ENCODE assay signal across 8 mouse cellular contexts in the genomic region with DNA sequence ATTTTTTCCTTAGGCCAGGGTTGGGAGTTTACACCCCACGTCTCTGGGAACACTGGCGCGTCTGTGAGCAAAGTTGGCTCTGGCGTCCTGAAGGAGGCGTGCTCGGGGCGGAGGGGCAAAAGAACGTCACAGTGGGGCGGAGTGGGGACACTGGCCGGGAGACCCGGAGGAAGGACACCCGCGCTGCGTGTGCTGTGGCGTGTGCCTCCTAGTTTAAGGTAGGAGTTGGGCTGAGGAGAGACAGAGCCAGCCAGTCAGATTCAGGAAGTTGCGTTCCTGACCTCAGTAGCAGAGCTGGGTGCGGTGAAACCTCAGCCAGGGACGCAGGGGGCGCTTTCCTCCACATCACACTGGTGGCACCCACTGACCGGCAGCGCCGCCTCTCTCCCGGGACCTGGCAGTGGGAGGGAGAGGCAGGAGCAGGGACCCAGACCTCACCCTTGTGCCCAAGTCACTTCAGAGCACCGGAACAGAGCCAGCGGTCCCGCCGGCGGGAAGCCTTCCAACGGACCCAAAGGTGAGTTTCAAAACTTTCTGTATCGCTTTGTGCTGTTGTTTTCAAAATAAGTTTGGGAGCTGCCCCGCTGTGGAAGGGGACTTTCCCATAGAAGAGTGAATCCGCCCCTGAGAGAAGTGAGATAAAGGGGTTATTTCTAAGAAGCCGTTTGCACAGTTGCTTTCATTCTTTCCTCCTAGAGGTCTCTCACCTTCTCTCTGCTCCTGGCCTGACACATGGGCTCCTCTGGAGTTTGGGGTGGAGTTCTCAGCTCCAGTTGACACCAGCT. TPM values are rescaled to one million over a fixed set of nuclear protein-coding genes. Genes with fewer than 3 reads are reported as not detected.
A peak's percentile ranks its signal among the peaks of the same experiment; 100 is the strongest.
DNase-seq lines count a peak whose midpoint lies in the region; ATAC-seq and TF ChIP-seq lines count a peak whose summit lies in the region.

A gene (plus strand): TSS at position 146 of the 785 bp plus-strand sequence.

- 6% methylated on average over 33 of the region's 33 CpGs for WGBS in hindbrain, embryonic 14.5 days
- under 1% methylated on average over 33 of the region's 33 CpGs for WGBS in liver, adult 2 months
- 5% methylated on average over 33 of the region's 33 CpGs for WGBS in midbrain, postnatal 0 days
- WGBS in stomach, embryonic 14.5 days: 3% methylated on average over 33 of the region's 33 CpGs

- H3K9me3 ChIP-seq in hindbrain, embryonic 14.5 days (ENCODE audit: control insufficient read depth, low read length): no peaks in the 10 kb centered on the region
- H3K9me3 ChIP-seq in midbrain, postnatal 0 days (ENCODE audit: low read length): no peaks in the 10 kb centered on the region
- no peaks in the 10 kb centered on the region for H3K9me3 ChIP-seq in stomach, embryonic 14.5 days (ENCODE audit: control insufficient read depth, low read depth, low read length)

- H3K4me2 ChIP-seq in hindbrain, embryonic 14.5 days (replicated peaks): peak within 1 kb of the TSS; percentile 46
- peak within 1 kb of the TSS; percentile 58 for H3K4me2 ChIP-seq in midbrain, postnatal 0 days (ENCODE audit: low read depth, low read length, poor library complexity, severe bottlenecking)
- H3K4me2 ChIP-seq in stomach, embryonic 14.5 days (replicated peaks; ENCODE audit: low read depth, low read length): peak within 1 kb of the TSS; percentile 79

- intact Hi-C loops in gastrocnemius, adult 2 months (cut with DNase I): no loop called here

- peaks cover 15% of the 10 kb centered on the region; the same call in 1 of the 2 replicates for H3K79me2 ChIP-seq in liver, adult 2 months (ENCODE audit: control insufficient read depth, insufficient read depth, low read length)

- TF ChIP-seq POLR2A in liver, adult 2 months (IDR thresholded peaks at IDR 0.05; ENCODE audit: extremely low read depth, insufficient read depth, low read length): peak; percentile 68

- no peak for ATAC-seq in hindbrain, embryonic 14.5 days (ENCODE audit: low FRiP score)
- ATAC-seq in midbrain, postnatal 0 days (ENCODE audit: low FRiP score): no peak
- ATAC-seq in stomach, embryonic 14.5 days (ENCODE audit: insufficient number of reproducible peaks, insufficient read depth, low FRiP score, low read depth): peak; percentile 81

- no peaks in the 10 kb centered on the region for H3K36me3 ChIP-seq in hindbrain, embryonic 14.5 days (replicated peaks; ENCODE audit: control insufficient read depth, insufficient read depth)
- H3K36me3 ChIP-seq in liver, adult 2 months (ENCODE audit: control insufficient read depth, insufficient read depth, low read length): no peaks in the 10 kb centered on the region
- H3K36me3 ChIP-seq in midbrain, postnatal 0 days (ENCODE audit: insufficient read depth, low read length): no peaks in the 10 kb centered on the region
- no peaks in the 10 kb centered on the region for H3K36me3 ChIP-seq in stomach, embryonic 14.5 days (ENCODE audit: control insufficient read depth, insufficient read depth, low read length)

- H3K27ac ChIP-seq in gastrocnemius, adult 2 months: peak within 1 kb of the TSS; percentile 91
- H3K27ac ChIP-seq in hindbrain, embryonic 14.5 days: no peak within 1 kb of the TSS
- peak within 1 kb of the TSS; percentile 98 for H3K27ac ChIP-seq in liver, adult 2 months (replicated peaks; ENCODE audit: insufficient read depth, low read depth, low read length)
- no peak within 1 kb of the TSS for H3K27ac ChIP-seq in midbrain, postnatal 0 days (ENCODE audit: low read depth, low read length)
- no peak within 1 kb of the TSS for H3K27ac ChIP-seq in stomach, embryonic 14.5 days (ENCODE audit: low read length)

- H3K9ac ChIP-seq in hindbrain, embryonic 14.5 days: 0 out of 2 replicates have a peak within 1 kb of the TSS, but pooled peaks have one; percentile 14
- peak within 1 kb of the TSS; percentile 89 for H3K9ac ChIP-seq in liver, adult 2 months (ENCODE audit: low read depth, low read length)
- H3K9ac ChIP-seq in midbrain, postnatal 0 days (replicated peaks; ENCODE audit: low read length, poor library complexity, severe bottlenecking): no peak within 1 kb of the TSS
- peak within 1 kb of the TSS; percentile 36; the same call in 1 of the 2 replicates for H3K9ac ChIP-seq in stomach, embryonic 14.5 days (replicated peaks; ENCODE audit: low read depth, low read length)

- H3K4me3 ChIP-seq in gastrocnemius, adult 2 months: peak within 1 kb of the TSS; percentile 83
- H3K4me3 ChIP-seq in hindbrain, embryonic 14.5 days (replicated peaks; ENCODE audit: low read length): peak within 1 kb of the TSS; percentile 23
- H3K4me3 ChIP-seq in liver, adult 2 months (ENCODE audit: insufficient read depth, low read depth, low read length): peak within 1 kb of the TSS; percentile 75
- peak within 1 kb of the TSS; percentile 34 for H3K4me3 ChIP-seq in midbrain, postnatal 0 days (ENCODE audit: low read depth, low read length)
- H3K4me3 ChIP-seq in stomach, embryonic 14.5 days (ENCODE audit: low read depth, low read length): peak within 1 kb of the TSS; percentile 26

- no peaks in the 10 kb centered on the region for H3K4me1 ChIP-seq in hindbrain, embryonic 14.5 days (replicated peaks; ENCODE audit: control insufficient read depth, insufficient read depth, low read length)
- peaks cover 21% of the 10 kb centered on the region for H3K4me1 ChIP-seq in liver, adult 2 months (ENCODE audit: control insufficient read depth, insufficient read depth, low read length)
- no peaks in the 10 kb centered on the region for H3K4me1 ChIP-seq in midbrain, postnatal 0 days (ENCODE audit: insufficient read depth, low read length)
- peaks cover 6% of the 10 kb centered on the region; the same call in 1 of the 2 replicates for H3K4me1 ChIP-seq in stomach, embryonic 14.5 days (ENCODE audit: control insufficient read depth, insufficient read depth, low read length)

- peak; percentile 51 for TF ChIP-seq CTCF in gastrocnemius, adult 2 months (IDR thresholded peaks at IDR 0.05)
- peak; percentile 62 for TF ChIP-seq CTCF in liver, adult 2 months (IDR thresholded peaks at IDR 0.05; ENCODE audit: low read depth, low read length)
- peak; percentile 44 for TF ChIP-seq CTCF in midbrain, postnatal 0 days (IDR thresholded peaks at IDR 0.05)

- H3K27me3 ChIP-seq in hindbrain, embryonic 14.5 days (ENCODE audit: control insufficient read depth, insufficient read depth, low read length): no peaks in the 10 kb centered on the region
- no peaks in the 10 kb centered on the region for H3K27me3 ChIP-seq in liver, adult 2 months (ENCODE audit: control insufficient read depth, insufficient read depth, low read length)
- no peaks in the 10 kb centered on the region for H3K27me3 ChIP-seq in midbrain, postnatal 0 days (ENCODE audit: insufficient read depth, low read length)
- no peaks in the 10 kb centered on the region for H3K27me3 ChIP-seq in stomach, embryonic 14.5 days (ENCODE audit: control insufficient read depth, insufficient read depth, low read length)

- peak; percentile 21 to 22 for DNase-seq in left cerebral cortex, adult 18-20 months (ENCODE audit: low spot score in 2 of 2)
- no peak for DNase-seq in left cerebral cortex, adult 8-10 months (ENCODE audit: low spot score in 2 of 2)
- peak; percentile 10 for DNase-seq in cerebellum, adult 8-10 months
- peak; percentile 83 for DNase-seq in gastrocnemius, adult 2 months
- no peak for DNase-seq in hindbrain, embryonic 14.5 days (ENCODE audit: low spot score)
- peak; percentile 93 for DNase-seq in liver, adult 2 months (ENCODE audit: extremely low read depth, low read depth, low spot score)
- no peak for DNase-seq in midbrain, postnatal 0 days (ENCODE audit: low spot score)

RNA-seq across cellular contexts. Expression of the gene that starts here (rescaled TPM):
- total RNA-seq in left cerebral cortex, adult 18-20 months (2021): 1 to 10 TPM; 1.3 to 1.7 TPM
- 1 to 10 TPM; 1.3 to 3.2 (median 2.1) TPM for total RNA-seq in left cerebral cortex, adult 8-10 months (2022)
- 1 to 10 TPM; 5.2 to 8.9 TPM for total RNA-seq in gastrocnemius, adult 2 months (2021)
- polyA plus RNA-seq in hindbrain, embryonic 14.5 days (2014; fragmentation: Nextera tagmentation; extraction: Ambion mirVana): 2.8 and 2.9 TPM in 2 replicates
- total RNA-seq in liver, adult 2 months (2014; rRNA removed): 10.4 and 13.0 TPM in 2 replicates
- polyA plus RNA-seq in liver, adult 2 months (2012; rRNA removed): 5.3 and 5.5 TPM in 2 replicates
- total RNA-seq in midbrain, postnatal 0 days (2014; rRNA removed): 1.6 and 1.9 TPM in 2 replicates
- polyA plus RNA-seq in midbrain, postnatal 0 days (2015; fragmentation: Nextera tagmentation; extraction: Ambion mirVana): 2.0 and 2.5 TPM in 2 replicates
- polyA plus RNA-seq in stomach, embryonic 14.5 days (2014; fragmentation: Nextera tagmentation; extraction: Ambion mirVana): 22.1 and 22.4 TPM in 2 replicates

Comparison
In these comparisons a context has a peak if more than half of its experiments do, and no peak if none do; other contexts are left out.
1. DNase-seq: peak in left cerebral cortex, adult 18-20 months (2 of 2), cerebellum, adult 8-10 months (single experiment), gastrocnemius, adult 2 months (single experiment) and liver, adult 2 months (single experiment); none in left cerebral cortex, adult 8-10 months (0 of 2), hindbrain, embryonic 14.5 days (single experiment) and midbrain, postnatal 0 days (single experiment).
2. H3K27ac ChIP-seq: peak in gastrocnemius, adult 2 months (single experiment) and liver, adult 2 months (single experiment); none in hindbrain, embryonic 14.5 days (single experiment), midbrain, postnatal 0 days (single experiment) and stomach, embryonic 14.5 days (single experiment).
3. H3K4me3 ChIP-seq: peak in every context shown above with its lines; median percentile 83 in gastrocnemius, adult 2 months; 75 in liver, adult 2 months; 34 in midbrain, postnatal 0 days; 26 in stomach, embryonic 14.5 days; 23 in hindbrain, embryonic 14.5 days.
4. Peak in every context shown above with its lines, with median percentiles within 50 percentile points of each other: CTCF ChIP-seq and H3K4me2 ChIP-seq.